8 mouse cellular contexts compared by ENCODE assay signal in genomic region chr1:63729796-63730195, GRCm38 (mm10). TPM values are rescaled to one million over a fixed set of nuclear protein-coding genes. Genes with fewer than 3 reads are reported as not detected.
DNase-seq lines count a peak whose midpoint lies in the region; ATAC-seq and TF ChIP-seq lines count a peak whose summit lies in the region.

No protein-coding gene starts in this region.

- H3K27me3 ChIP-seq in kidney, adult 2 months (replicated peaks; ENCODE audit: control insufficient read depth, insufficient read depth, low read length): no peaks in the 10 kb centered on the region
- H3K27me3 ChIP-seq in G1E (ENCODE audit: insufficient read depth, low read length): peaks cover 7% of the 10 kb centered on the region
- H3K27me3 ChIP-seq in forebrain, embryonic 16.5 days (replicated peaks; ENCODE audit: control insufficient read depth, insufficient read depth, low read length): 0 out of 2 replicates have a peak, but pooled peaks cover 1% of the 10 kb centered on the region

- ATAC-seq in G1E (ENCODE audit: extremely low read depth, insufficient number of reproducible peaks, low FRiP score, poor library complexity, severe bottlenecking): no peak
- no peak for ATAC-seq in forebrain, embryonic 16.5 days
- ATAC-seq in megakaryocyte-erythroid progenitor cell, adult 5-6 weeks (replicated peaks; ENCODE audit: low FRiP score, low TSS enrichment, poor library complexity, severe bottlenecking): 0 out of 2 replicates have a peak, but pooled peaks have one; percentile 2

- peak overlapping the region; percentile 78 for H3K4me3 ChIP-seq in kidney, adult 2 months (ENCODE audit: insufficient read depth, low read depth, low read length)
- H3K4me3 ChIP-seq in G1E (ENCODE audit: low read depth, low read length): peak overlapping the region; percentile 72
- H3K4me3 ChIP-seq in forebrain, embryonic 16.5 days (replicated peaks; ENCODE audit: low read length): peak overlapping the region; percentile 73

- peak overlapping the region; percentile 29 for H3K9ac ChIP-seq in forebrain, embryonic 16.5 days (replicated peaks; ENCODE audit: low read depth, low read length)

- H3K9me3 ChIP-seq in G1E (replicated peaks): no peaks in the 10 kb centered on the region
- H3K9me3 ChIP-seq in forebrain, embryonic 16.5 days (ENCODE audit: control insufficient read depth, low read length): no peaks in the 10 kb centered on the region

- TF ChIP-seq POLR2A in kidney, adult 2 months (IDR thresholded peaks at IDR 0.05; ENCODE audit: low read depth, low read length): no peak

- no peak for TF ChIP-seq CTCF in kidney, adult 2 months (conservative IDR thresholded peaks at IDR 0.05; ENCODE audit: insufficient read depth, insufficient read length, low read depth, low read length)
- TF ChIP-seq CTCF in G1E (IDR thresholded peaks at IDR 0.05; ENCODE audit: low read depth, low read length): no peak

- WGBS in kidney, adult 2 months: 53% methylated on average over 8 of the region's 8 CpGs
- 47% methylated on average over 8 of the region's 8 CpGs for WGBS in forebrain, embryonic 16.5 days

- DNase-seq in kidney, adult 2 months: no peak
- no peak for DNase-seq in kidney, adult 8-10 months
- no peak for DNase-seq in G1E (ENCODE audit: low spot score)
- no peak for DNase-seq in cerebellum, adult 11-12 months
- no peak for DNase-seq in adrenal gland, adult 8-10 months
- DNase-seq in layer of hippocampus, adult 8-10 months (ENCODE audit: low spot score in 2 of 2): no peak

- no peak overlapping the region for H3K27ac ChIP-seq in kidney, adult 2 months (ENCODE audit: insufficient read depth, low read depth, low read length)
- H3K27ac ChIP-seq in forebrain, embryonic 16.5 days (ENCODE audit: low read length): no peak overlapping the region

- peak overlapping the region; percentile 69 for H3K4me2 ChIP-seq in forebrain, embryonic 16.5 days (ENCODE audit: low read length)

- no peaks in the 10 kb centered on the region for H3K36me3 ChIP-seq in kidney, adult 2 months (ENCODE audit: control insufficient read depth, insufficient read depth, low read length)
- H3K36me3 ChIP-seq in G1E (replicated peaks): peaks cover 21% of the 10 kb centered on the region
- H3K36me3 ChIP-seq in forebrain, embryonic 16.5 days (ENCODE audit: control insufficient read depth, insufficient read depth): no peaks in the 10 kb centered on the region

- H3K4me1 ChIP-seq in kidney, adult 2 months (ENCODE audit: control insufficient read depth, insufficient read depth, low read length): peaks cover 3% of the 10 kb centered on the region; the same call in 1 of the 2 replicates
- peaks cover 30% of the 10 kb centered on the region for H3K4me1 ChIP-seq in G1E (ENCODE audit: insufficient read depth, low read depth, low read length)
- H3K4me1 ChIP-seq in forebrain, embryonic 16.5 days (replicated peaks; ENCODE audit: control insufficient read depth, insufficient read depth, low read length): peaks cover 21% of the 10 kb centered on the region

RNA-seq across cellular contexts. Expression of gene Mdh1b, which starts 0.3 kb away (rescaled TPM):
- polyA plus RNA-seq in kidney, adult 2 months (2012; rRNA removed): 0.07 and 0.19 TPM in 2 replicates
- not detected in 2 replicates for total RNA-seq in G1E (2014; fragmentation: Nextera tagmentation)
- 0.11 and 0.12 TPM in 2 replicates for total RNA-seq in G1E (2017)
- not detected in 2 replicates for polyA plus RNA-seq in G1E (2012)
- polyA plus RNA-seq in forebrain, embryonic 16.5 days (2015; fragmentation: Nextera tagmentation; extraction: Ambion mirVana): 0.14 and 0.28 TPM in 2 replicates
- total RNA-seq in megakaryocyte-erythroid progenitor cell, adult 5-6 weeks (2014; fragmentation: Nextera tagmentation): not detected in 2 replicates
- not detected in 2 replicates for total RNA-seq in megakaryocyte-erythroid progenitor cell, adult 5-6 weeks (2017)
- total RNA-seq in adrenal gland, adult 8-10 months (2022): under 1 TPM in 2 of 4 experiments, not detected in 2; 0.21 to 0.46 TPM
- total RNA-seq in layer of hippocampus, adult 8-10 months (2022): 1 to 10 TPM in 3 of 4 experiments, under 1 TPM in 1; 0.43 to 2.4 (median 1.5) TPM

RNA-seq across cellular contexts. Expression of gene Fastkd2, which starts 0.6 kb away (rescaled TPM):
- 5.5 and 7.2 TPM in 2 replicates for polyA plus RNA-seq in kidney, adult 2 months (2012; rRNA removed)
- total RNA-seq in G1E (2014; fragmentation: Nextera tagmentation) (115 and 123 TPM in 2 replicates), G1E (2017) (60.5 and 65.4 TPM in 2 replicates)
- polyA plus RNA-seq in G1E (2012): 1.8 and 2.2 TPM in 2 replicates
- polyA plus RNA-seq in forebrain, embryonic 16.5 days (2015; fragmentation: Nextera tagmentation; extraction: Ambion mirVana): 43.8 and 44.6 TPM in 2 replicates
- total RNA-seq in megakaryocyte-erythroid progenitor cell, adult 5-6 weeks (2014; fragmentation: Nextera tagmentation): 70.4 and 83.7 TPM in 2 replicates
- 34.9 and 50.2 TPM in 2 replicates for total RNA-seq in megakaryocyte-erythroid progenitor cell, adult 5-6 weeks (2017)
- total RNA-seq in adrenal gland, adult 8-10 months (2022): 10 to 100 TPM; 22.2 to 35.0 (median 28.4) TPM
- total RNA-seq in layer of hippocampus, adult 8-10 months (2022): 10 to 100 TPM; 20.0 to 26.3 (median 23.2) TPM

RNA-seq across cellular contexts. Expression of gene 4933402D24Rik, which starts 39.3 kb away (rescaled TPM):
- polyA plus RNA-seq in kidney, adult 2 months (2012; rRNA removed): not detected in 2 replicates
- total RNA-seq in G1E (2014; fragmentation: Nextera tagmentation) (not detected in 2 replicates), G1E (2017) (0.11 TPM in 1 of 2 replicates, not detected in the other)
- polyA plus RNA-seq in G1E (2012): not detected in 2 replicates
- polyA plus RNA-seq in forebrain, embryonic 16.5 days (2015; fragmentation: Nextera tagmentation; extraction: Ambion mirVana): 0.22 and 0.38 TPM in 2 replicates
- total RNA-seq in megakaryocyte-erythroid progenitor cell, adult 5-6 weeks (2014; fragmentation: Nextera tagmentation): not detected in 2 replicates
- total RNA-seq in megakaryocyte-erythroid progenitor cell, adult 5-6 weeks (2017): not detected in 2 replicates
- total RNA-seq in adrenal gland, adult 8-10 months (2022): not detected
- under 1 TPM in 3 of 4 experiments, not detected in 1; 0.20 to 0.30 (median 0.23) TPM for total RNA-seq in layer of hippocampus, adult 8-10 months (2022)

RNA-seq across cellular contexts. Expression of gene Dytn, which starts 43.1 kb away (rescaled TPM):
- not detected in 2 replicates for polyA plus RNA-seq in kidney, adult 2 months (2012; rRNA removed)
- total RNA-seq in G1E (2014; fragmentation: Nextera tagmentation): not detected in 2 replicates
- 0.12 and 0.33 TPM in 2 replicates for total RNA-seq in G1E (2017)
- polyA plus RNA-seq in G1E (2012): not detected in 2 replicates
- not detected in 2 replicates for polyA plus RNA-seq in forebrain, embryonic 16.5 days (2015; fragmentation: Nextera tagmentation; extraction: Ambion mirVana)
- not detected in 2 replicates for total RNA-seq in megakaryocyte-erythroid progenitor cell, adult 5-6 weeks (2014; fragmentation: Nextera tagmentation)
- total RNA-seq in megakaryocyte-erythroid progenitor cell, adult 5-6 weeks (2017): not detected in 2 replicates
- total RNA-seq in adrenal gland, adult 8-10 months (2022): not detected
- not detected for total RNA-seq in layer of hippocampus, adult 8-10 months (2022)
